In genomic region chr1:185200571-185201395, GRCm38 (mm10) we compare ENCODE assay signal across 11 mouse cellular contexts. TPM values are rescaled to one million over a fixed set of nuclear protein-coding genes. Genes with fewer than 3 reads are reported as not detected.
DNase-seq lines count a peak whose midpoint lies in the region; ATAC-seq lines count a peak whose summit lies in the region.
"Had no signal": no experiment of that assay in that cellular context is flagged by ENCODE, and none has a peak within 500 bp of the region (broad histone marks: within the 10 kb centered on the region; RNA-seq: fewer than 3 reads in every experiment).

No protein-coding gene starts in this region.

- H3K9me3 ChIP-seq in kidney, embryonic 16.5 days (ENCODE audit: low read length): no peaks in the 10 kb centered on the region
- H3K9me3 ChIP-seq in forebrain, embryonic 13.5 days (replicated peaks): no peaks in the 10 kb centered on the region
- no peaks in the 10 kb centered on the region for H3K9me3 ChIP-seq in midbrain, embryonic 14.5 days (ENCODE audit: control insufficient read depth, low read length)

- H3K36me3 ChIP-seq in kidney, embryonic 16.5 days (ENCODE audit: insufficient read depth, low read length): no peaks in the 10 kb centered on the region
- no peaks in the 10 kb centered on the region for H3K36me3 ChIP-seq in forebrain, embryonic 13.5 days (ENCODE audit: poor library complexity, severe bottlenecking)
- no peaks in the 10 kb centered on the region for H3K36me3 ChIP-seq in midbrain, embryonic 14.5 days (ENCODE audit: control insufficient read depth, insufficient read depth, low read length)

- no peak for ATAC-seq in kidney, embryonic 16.5 days (ENCODE audit: low FRiP score, low TSS enrichment)
- ATAC-seq in forebrain, embryonic 13.5 days: no peak
- no peak for ATAC-seq in midbrain, embryonic 14.5 days (ENCODE audit: low FRiP score, low TSS enrichment)

- WGBS in kidney, embryonic 16.5 days: 63% methylated on average over 22 of the region's 22 CpGs
- WGBS in forebrain, embryonic 13.5 days: 22% methylated on average over 22 of the region's 22 CpGs
- 23% methylated on average over 22 of the region's 22 CpGs for WGBS in midbrain, embryonic 14.5 days

- no peak overlapping the region for H3K9ac ChIP-seq in kidney, embryonic 16.5 days (replicated peaks; ENCODE audit: low read length)
- peak overlapping the region; percentile 17 for H3K9ac ChIP-seq in forebrain, embryonic 13.5 days
- no peak overlapping the region; the same call in 1 of the 2 replicates for H3K9ac ChIP-seq in midbrain, embryonic 14.5 days (replicated peaks; ENCODE audit: low read length)

- 0 out of 2 replicates have a peak overlapping the region, but pooled peaks have one; percentile 6 for H3K27ac ChIP-seq in kidney, embryonic 16.5 days (ENCODE audit: low read length)
- peak overlapping the region; percentile 15; the same call in 1 of the 2 replicates for H3K27ac ChIP-seq in forebrain, embryonic 13.5 days
- peak overlapping the region; percentile 71 for H3K27ac ChIP-seq in midbrain, embryonic 14.5 days (replicated peaks; ENCODE audit: low read depth, low read length)

- peaks cover 17% of the 10 kb centered on the region for H3K4me1 ChIP-seq in kidney, embryonic 16.5 days (ENCODE audit: insufficient read depth, low read length)
- peaks cover 37% of the 10 kb centered on the region for H3K4me1 ChIP-seq in forebrain, embryonic 13.5 days
- peaks cover 11% of the 10 kb centered on the region for H3K4me1 ChIP-seq in midbrain, embryonic 14.5 days (ENCODE audit: control insufficient read depth, insufficient read depth, low read length)

- no peaks in the 10 kb centered on the region for H3K27me3 ChIP-seq in kidney, embryonic 16.5 days (ENCODE audit: insufficient read depth, low read length)
- no peaks in the 10 kb centered on the region for H3K27me3 ChIP-seq in forebrain, embryonic 13.5 days
- no peaks in the 10 kb centered on the region for H3K27me3 ChIP-seq in midbrain, embryonic 14.5 days (ENCODE audit: control insufficient read depth, insufficient read depth, low read length)

- no peak overlapping the region for H3K4me2 ChIP-seq in kidney, embryonic 16.5 days (replicated peaks; ENCODE audit: low read depth, low read length)
- H3K4me2 ChIP-seq in forebrain, embryonic 13.5 days: peak overlapping the region; percentile 25
- peak overlapping the region; percentile 17 for H3K4me2 ChIP-seq in midbrain, embryonic 14.5 days (ENCODE audit: low read length)

- DNase-seq in kidney, postnatal 25 days: no peak
- peak; percentile 20 for DNase-seq in embryo, embryonic 9.5 days (ENCODE audit: extremely low spot score)
- peak; percentile 69 for DNase-seq in midbrain, embryonic 14.5 days
- no peak for DNase-seq in gastrocnemius, adult 18-20 months (ENCODE audit: low spot score)
- DNase-seq in left cerebral cortex, adult 9 months (ENCODE audit: low spot score in 2 of 2): no peak
- DNase-seq: heart, postnatal 36 days; lung, adult 2 months; spleen, adult 18-20 months had no signal

- no peak overlapping the region for H3K4me3 ChIP-seq in kidney, embryonic 16.5 days (ENCODE audit: low read length)
- H3K4me3 ChIP-seq in forebrain, embryonic 13.5 days: no peak overlapping the region
- H3K4me3 ChIP-seq in midbrain, embryonic 14.5 days (replicated peaks; ENCODE audit: low read depth, low read length): no peak overlapping the region
- H3K4me3 ChIP-seq: erythroblast, embryonic 14.5 days had no signal

RNA-seq across cellular contexts. Expression of gene Rab3gap2, which starts 3.1 kb away (rescaled TPM):
- 23.1 and 23.8 TPM in 2 replicates for polyA plus RNA-seq in kidney, embryonic 16.5 days (2015; fragmentation: Nextera tagmentation; extraction: Ambion mirVana)
- 19.3 and 21.9 TPM in 2 replicates for polyA plus RNA-seq in forebrain, embryonic 13.5 days (2015; fragmentation: Nextera tagmentation; extraction: Ambion mirVana)
- 20.6 and 26.5 TPM in 2 replicates for polyA plus RNA-seq in midbrain, embryonic 14.5 days (2014; fragmentation: Nextera tagmentation; extraction: Ambion mirVana)
- total RNA-seq in gastrocnemius, adult 18-20 months (2021): 10 to 100 TPM; 17.6 to 17.8 TPM

Comparison
In these comparisons a context has a peak if more than half of its experiments do, and no peak if none do; other contexts are left out.
1. H3K27ac ChIP-seq: peak in every context shown above with its lines; median percentile 71 in midbrain, embryonic 14.5 days; 15 in forebrain, embryonic 13.5 days; 6 in kidney, embryonic 16.5 days.
2. DNase-seq: peak in embryo, embryonic 9.5 days (single experiment) and midbrain, embryonic 14.5 days (single experiment); none in kidney, postnatal 25 days (0 of 2), gastrocnemius, adult 18-20 months (single experiment) and left cerebral cortex, adult 9 months (0 of 2).